Comparison of ENCODE assay signal across 16 mouse cellular contexts in the genomic region with DNA sequence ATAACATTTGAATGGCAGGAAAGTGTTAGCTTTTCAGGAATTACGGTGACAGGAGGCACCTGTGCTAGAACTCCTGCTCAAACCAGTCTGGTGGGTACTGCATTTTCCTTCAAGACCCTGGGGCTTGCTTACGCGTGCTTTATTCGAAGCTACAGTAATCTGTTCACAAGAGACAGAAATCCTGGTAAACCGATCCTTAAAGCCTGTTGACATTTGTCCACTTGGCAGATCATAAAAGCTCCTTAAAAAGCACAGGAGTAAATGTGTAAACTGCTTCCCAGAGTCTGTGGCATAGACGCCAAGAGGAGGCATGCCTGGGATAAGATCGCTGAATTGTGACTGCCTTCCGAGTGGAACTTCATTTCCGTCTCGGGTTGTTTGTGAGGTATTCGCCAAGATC.
DNase-seq lines count a peak whose midpoint lies in the region; ATAC-seq and TF ChIP-seq lines count a peak whose summit lies in the region.
"Had no signal": no experiment of that assay in that cellular context is flagged by ENCODE, and none has a peak within 500 bp of the region (broad histone marks: within the 10 kb centered on the region; RNA-seq: fewer than 3 reads in every experiment).

No protein-coding gene starts in this region.

- H3K27me3 ChIP-seq in lung, embryonic 15.5 days = no peaks in the 10 kb centered on the region
- H3K27me3 ChIP-seq in kidney, adult 2 months (replicated peaks; ENCODE audit: control insufficient read depth, insufficient read depth, low read length) = no peaks in the 10 kb centered on the region
- H3K27me3 ChIP-seq in kidney, postnatal 0 days (ENCODE audit: insufficient read depth, low read length) = no peaks in the 10 kb centered on the region
- H3K27me3 ChIP-seq in hindbrain, embryonic 12.5 days = peaks cover 3% of the 10 kb centered on the region; the same call in 1 of the 2 replicates
- H3K27me3 ChIP-seq: stomach, embryonic 15.5 days had no signal

- no peak for TF ChIP-seq CTCF in kidney, adult 2 months (conservative IDR thresholded peaks at IDR 0.05; ENCODE audit: insufficient read depth, insufficient read length, low read depth, low read length)
- TF ChIP-seq CTCF in kidney, postnatal 0 days (IDR thresholded peaks at IDR 0.05; ENCODE audit: low read depth) = no peak

- no peak overlapping the region for H3K4me3 ChIP-seq in lung, embryonic 15.5 days
- H3K4me3 ChIP-seq in kidney, adult 2 months (ENCODE audit: insufficient read depth, low read depth, low read length) = peak overlapping the region; percentile 4; the same call in 1 of the 2 replicates
- H3K4me3 ChIP-seq in kidney, postnatal 0 days (replicated peaks; ENCODE audit: low read depth, low read length) = no peak overlapping the region
- H3K4me3 ChIP-seq in hindbrain, embryonic 12.5 days = no peak overlapping the region
- H3K4me3 ChIP-seq: left cerebral cortex, adult 2 months; stomach, embryonic 15.5 days had no signal

- ATAC-seq in lung, embryonic 15.5 days (ENCODE audit: borderline replicate concordance, extremely low read depth, low FRiP score, low TSS enrichment) = no peak
- peak; percentile 74 for ATAC-seq in kidney, postnatal 0 days (replicated peaks; ENCODE audit: low FRiP score, low read depth)
- ATAC-seq in hindbrain, embryonic 12.5 days (ENCODE audit: low FRiP score) = no peak
- ATAC-seq: CD4-positive, CD25-positive, alpha-beta regulatory T cell, adult 4 months; forebrain, embryonic 16.5 days had no signal

- H3K27ac ChIP-seq in lung, embryonic 15.5 days = no peak overlapping the region
- H3K27ac ChIP-seq in kidney, adult 2 months (ENCODE audit: insufficient read depth, low read depth, low read length) = peak overlapping the region; percentile 92
- peak overlapping the region; percentile 61 for H3K27ac ChIP-seq in kidney, postnatal 0 days
- H3K27ac ChIP-seq in hindbrain, embryonic 12.5 days = no peak overlapping the region
- H3K27ac ChIP-seq: left cerebral cortex, adult 2 months; stomach, embryonic 15.5 days had no signal

- WGBS in lung, embryonic 15.5 days = 27% methylated on average over 11 of the region's 11 CpGs
- WGBS in kidney, adult 2 months = 29% methylated on average over 11 of the region's 11 CpGs
- 27% methylated on average over 11 of the region's 11 CpGs for WGBS in kidney, postnatal 0 days
- 87% methylated on average over 11 of the region's 11 CpGs for WGBS in hindbrain, embryonic 12.5 days

- H3K9me3 ChIP-seq in lung, embryonic 15.5 days = no peaks in the 10 kb centered on the region
- H3K9me3 ChIP-seq in kidney, postnatal 0 days (replicated peaks; ENCODE audit: low read length) = no peaks in the 10 kb centered on the region
- H3K9me3 ChIP-seq in hindbrain, embryonic 12.5 days (replicated peaks) = no peaks in the 10 kb centered on the region
- H3K9me3 ChIP-seq: stomach, embryonic 15.5 days had no signal

- DNase-seq in lung, postnatal 14 days = no peak
- DNase-seq in kidney, adult 2 months = peak; percentile 90
- peak; percentile 78 for DNase-seq in kidney, postnatal 0 days (ENCODE audit: low spot score)
- peak; percentile 44 for DNase-seq in yolk sac, embryonic 10.5 days (ENCODE audit: low spot score)
- no peak for DNase-seq in cerebellum, postnatal 25 days
- DNase-seq: cerebellum, postnatal 10 days; heart, adult 18-20 months; lung, adult 2 months; right cerebral cortex, postnatal 14 days had no signal

- H3K4me1 ChIP-seq in lung, embryonic 15.5 days = 0 out of 2 replicates have a peak, but pooled peaks cover 5% of the 10 kb centered on the region
- peaks cover 9% of the 10 kb centered on the region; the same call in 1 of the 2 replicates for H3K4me1 ChIP-seq in kidney, adult 2 months (ENCODE audit: control insufficient read depth, insufficient read depth, low read length)
- 0 out of 2 replicates have a peak, but pooled peaks cover 7% of the 10 kb centered on the region for H3K4me1 ChIP-seq in kidney, postnatal 0 days (replicated peaks; ENCODE audit: insufficient read depth, low read length)
- no peaks in the 10 kb centered on the region for H3K4me1 ChIP-seq in hindbrain, embryonic 12.5 days
- H3K4me1 ChIP-seq: stomach, embryonic 15.5 days had no signal

- peak overlapping the region; percentile 37 for H3K4me2 ChIP-seq in lung, embryonic 15.5 days
- H3K4me2 ChIP-seq in kidney, postnatal 0 days (ENCODE audit: low read length) = peak overlapping the region; percentile 23; the same call in 1 of the 2 replicates
- no peak overlapping the region for H3K4me2 ChIP-seq in hindbrain, embryonic 12.5 days (replicated peaks)
- H3K4me2 ChIP-seq: stomach, embryonic 15.5 days had no signal

- H3K9ac ChIP-seq in lung, embryonic 15.5 days = no peak overlapping the region
- no peak overlapping the region for H3K9ac ChIP-seq in kidney, postnatal 0 days (ENCODE audit: low read depth, low read length)
- H3K9ac ChIP-seq in hindbrain, embryonic 12.5 days = no peak overlapping the region
- H3K9ac ChIP-seq: stomach, embryonic 15.5 days had no signal

- H3K36me3 ChIP-seq in lung, embryonic 15.5 days = no peaks in the 10 kb centered on the region
- H3K36me3 ChIP-seq in kidney, adult 2 months (ENCODE audit: control insufficient read depth, insufficient read depth, low read length) = no peaks in the 10 kb centered on the region
- no peaks in the 10 kb centered on the region for H3K36me3 ChIP-seq in kidney, postnatal 0 days (ENCODE audit: insufficient read depth, low read length)
- no peaks in the 10 kb centered on the region for H3K36me3 ChIP-seq in hindbrain, embryonic 12.5 days
- H3K36me3 ChIP-seq: G1E; stomach, embryonic 15.5 days had no signal

- no peak for TF ChIP-seq POLR2A in kidney, adult 2 months (IDR thresholded peaks at IDR 0.05; ENCODE audit: low read depth, low read length)

Comparison
In these comparisons a context has a peak if more than half of its experiments do, and no peak if none do; other contexts are left out.
1. H3K27ac ChIP-seq: peak in kidney, adult 2 months (single experiment) and kidney, postnatal 0 days (single experiment); none in lung, embryonic 15.5 days (single experiment) and hindbrain, embryonic 12.5 days (single experiment).
2. DNase-seq: peak in kidney, adult 2 months (single experiment), kidney, postnatal 0 days (single experiment) and yolk sac, embryonic 10.5 days (single experiment); none in lung, postnatal 14 days (single experiment) and cerebellum, postnatal 25 days (0 of 2).